Mouse (Mus musculus): ENCODE results near the gene Ube2cbp. TPM values are rescaled to one million over a fixed set of nuclear protein-coding genes. Genes with fewer than 3 reads are reported as not detected.

Ube2cbp gene
- polyA plus RNA-seq, 1 experiment from 2014 or later, result 5.9 TPM

DNA sequence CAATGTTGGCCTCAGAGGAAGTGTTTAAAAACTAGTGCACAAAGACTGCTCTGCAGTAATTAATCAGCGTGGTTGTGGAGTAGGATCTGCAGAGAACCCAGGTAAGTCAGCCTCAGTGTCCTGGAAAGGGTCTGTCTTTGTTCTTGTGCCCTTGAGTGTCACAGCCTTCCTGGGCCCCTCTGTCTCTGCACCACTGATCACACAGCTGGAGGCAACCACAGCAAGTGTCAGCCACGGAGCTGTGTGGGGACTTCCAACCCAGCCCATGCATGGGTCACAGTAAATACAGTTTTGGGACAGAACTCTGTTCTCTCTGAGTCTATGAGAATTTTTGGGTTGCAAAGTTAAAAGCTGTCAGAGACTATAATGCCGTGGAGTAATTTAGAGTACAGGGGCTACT, 137.4 kb downstream of the Ube2cbp start:
- H3K4me1 ChIP-seq (replicated peaks; ENCODE audit: control insufficient read depth, insufficient read depth, low read length), result no peaks in the 10 kb centered on the region
- no peaks in the 10 kb centered on the region for H3K27me3 ChIP-seq (replicated peaks; ENCODE audit: control insufficient read depth, insufficient read depth, low read length)
- no peak for DNase-seq (ENCODE audit: low spot score)
- H3K27ac ChIP-seq (ENCODE audit: low read depth, low read length), result no peak overlapping the region
- WGBS, result 75% methylated on average over 3 of the region's 3 CpGs
- no peaks in the 10 kb centered on the region for H3K9me3 ChIP-seq (ENCODE audit: control insufficient read depth, low read length)
- H3K9ac ChIP-seq (ENCODE audit: low read depth, low read length), result no peak overlapping the region
- H3K36me3 ChIP-seq (ENCODE audit: control insufficient read depth, insufficient read depth, low read length), result no peaks in the 10 kb centered on the region
- no peak overlapping the region for H3K4me3 ChIP-seq (ENCODE audit: low read depth, low read length)
- no peak for ATAC-seq (replicated peaks; ENCODE audit: low FRiP score)
- H3K4me2 ChIP-seq, result no peak overlapping the region

DNA sequence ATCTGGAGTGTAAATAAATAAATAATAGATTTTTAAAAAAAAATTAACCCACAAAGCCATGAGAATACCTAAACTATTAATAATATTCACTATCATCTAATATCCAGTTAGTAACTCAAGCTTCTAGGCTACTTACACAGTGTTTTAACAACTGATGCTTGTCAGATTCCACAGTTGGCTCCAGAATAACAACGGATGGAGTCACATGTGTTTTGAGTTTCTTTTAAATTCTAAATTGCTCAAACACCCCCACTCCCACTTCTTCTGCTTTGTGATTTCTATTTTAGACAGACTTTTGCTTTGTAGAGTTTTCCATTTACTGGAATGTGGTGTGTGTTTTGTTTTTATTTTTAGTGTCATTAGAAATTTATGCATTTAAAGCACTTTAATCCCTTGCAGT, 140.0 kb downstream of the Ube2cbp start:
- WGBS, result 80% methylated on average over 1 of the region's 1 CpGs
- H3K9ac ChIP-seq (ENCODE audit: low read depth, low read length), result no peak overlapping the region
- no peak overlapping the region for H3K4me3 ChIP-seq (ENCODE audit: low read depth, low read length)
- no peak overlapping the region for H3K4me2 ChIP-seq
- H3K27ac ChIP-seq (ENCODE audit: low read depth, low read length), result no peak overlapping the region
- H3K27me3 ChIP-seq (replicated peaks; ENCODE audit: control insufficient read depth, insufficient read depth, low read length), result no peaks in the 10 kb centered on the region
- ATAC-seq (replicated peaks; ENCODE audit: low FRiP score) (no peak), DNase-seq (ENCODE audit: low spot score) (no peak)
- H3K36me3 ChIP-seq (ENCODE audit: control insufficient read depth, insufficient read depth, low read length), result no peaks in the 10 kb centered on the region
- H3K9me3 ChIP-seq (ENCODE audit: control insufficient read depth, low read length), result no peaks in the 10 kb centered on the region
- H3K4me1 ChIP-seq (replicated peaks; ENCODE audit: control insufficient read depth, insufficient read depth, low read length), result no peaks in the 10 kb centered on the region

DNA sequence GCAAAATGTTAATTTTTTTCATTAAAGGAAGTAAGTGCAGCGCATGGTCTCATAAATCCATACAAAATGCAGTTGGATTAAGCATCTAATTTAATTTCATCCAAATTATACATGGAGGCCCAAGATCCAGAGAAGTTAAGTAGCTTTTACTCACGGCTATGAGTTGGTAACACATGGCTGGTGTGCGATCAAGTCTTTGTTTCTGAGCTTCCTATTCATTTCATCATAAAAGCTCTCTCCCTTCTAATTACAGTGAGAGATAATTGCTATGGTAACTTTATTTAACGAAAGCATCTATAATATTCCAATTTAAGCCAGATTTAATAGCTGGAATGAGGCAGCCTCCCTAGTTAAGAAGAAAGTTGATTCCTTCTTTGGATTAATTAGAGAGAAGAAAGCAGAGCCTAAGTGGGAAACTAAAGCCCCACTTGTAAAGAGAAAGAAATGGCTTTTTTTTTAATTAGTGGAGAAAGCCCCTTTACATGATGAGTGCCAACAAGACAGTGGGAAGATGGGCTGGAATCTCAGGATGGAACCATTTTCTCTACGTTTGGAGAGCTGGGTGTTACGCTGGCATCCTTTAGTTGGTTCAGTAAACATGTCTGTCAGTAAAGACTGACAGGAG, 145.1 kb downstream of the Ube2cbp start:
- Histone ChIP-seq H3K36me3 (ENCODE audit: control insufficient read depth, insufficient read depth, low read length) (no peaks in the 10 kb centered on the region), H3K4me2 (no peak overlapping the region), H3K4me3 (ENCODE audit: low read depth, low read length) (no peak overlapping the region), H3K9ac (ENCODE audit: low read depth, low read length) (no peak overlapping the region), H3K27me3 (replicated peaks; ENCODE audit: control insufficient read depth, insufficient read depth, low read length) (no peaks in the 10 kb centered on the region), H3K4me1 (replicated peaks; ENCODE audit: control insufficient read depth, insufficient read depth, low read length) (no peaks in the 10 kb centered on the region), H3K9me3 (ENCODE audit: control insufficient read depth, low read length) (no peaks in the 10 kb centered on the region), H3K27ac (ENCODE audit: low read depth, low read length) (no peak overlapping the region)
- WGBS, result 84% methylated on average over 6 of the region's 6 CpGs
- ATAC-seq (replicated peaks; ENCODE audit: low FRiP score), result no peak
- no peak for DNase-seq (ENCODE audit: low spot score)

DNA sequence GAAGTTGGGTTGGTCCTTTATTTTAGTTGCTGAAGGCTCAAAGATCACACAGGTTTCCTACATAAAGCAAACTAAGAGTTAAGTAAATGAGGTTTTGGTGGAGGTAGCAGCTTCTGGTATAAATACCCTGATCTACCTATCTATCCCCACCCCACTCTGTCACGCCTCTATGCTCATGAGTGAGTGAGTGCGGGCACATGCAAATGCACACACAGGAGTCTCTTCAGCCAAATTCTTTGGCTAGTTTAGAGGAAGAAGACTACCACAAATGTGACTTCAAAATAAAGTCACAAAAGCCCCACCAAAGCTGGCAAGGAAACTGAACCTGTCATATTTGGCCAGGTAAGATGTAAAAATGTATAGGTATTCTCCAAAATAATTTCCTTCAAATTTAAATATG, 149.1 kb downstream of the Ube2cbp start:
- 86% methylated on average over 2 of the region's 2 CpGs for WGBS

DNA sequence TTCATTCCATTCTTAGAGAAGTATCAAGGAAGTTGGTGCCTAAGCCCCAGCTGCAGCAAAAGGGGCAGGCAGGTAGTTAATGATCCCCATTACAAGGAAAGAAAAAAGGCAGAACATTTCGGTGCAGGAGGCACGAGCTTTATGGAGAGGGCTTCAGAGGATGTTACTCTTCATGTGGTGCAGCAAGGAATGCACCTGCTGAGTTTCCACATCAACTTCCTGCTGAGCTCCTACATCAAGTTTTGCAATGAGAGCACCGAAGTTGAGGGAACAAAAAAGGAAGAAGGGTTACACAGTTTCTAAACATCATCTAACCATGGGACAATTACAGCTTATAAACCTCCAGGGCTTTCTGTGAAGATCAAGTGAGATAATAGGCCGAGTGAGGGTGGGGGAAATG, 156.1 kb downstream of the Ube2cbp start:
- no peak overlapping the region for H3K4me3 ChIP-seq (ENCODE audit: low read depth, low read length)
- no peaks in the 10 kb centered on the region for H3K27me3 ChIP-seq (replicated peaks; ENCODE audit: control insufficient read depth, insufficient read depth, low read length)
- no peak overlapping the region for H3K27ac ChIP-seq (ENCODE audit: low read depth, low read length)
- 64% methylated on average over 4 of the region's 4 CpGs for WGBS
- ATAC-seq (replicated peaks; ENCODE audit: low FRiP score) (no peak), DNase-seq (ENCODE audit: low spot score) (no peak)
- H3K36me3 ChIP-seq (ENCODE audit: control insufficient read depth, insufficient read depth, low read length), result no peaks in the 10 kb centered on the region
- no peak overlapping the region for H3K4me2 ChIP-seq
- H3K9me3 ChIP-seq (ENCODE audit: control insufficient read depth, low read length), result no peaks in the 10 kb centered on the region
- H3K9ac ChIP-seq (ENCODE audit: low read depth, low read length), result no peak overlapping the region
- H3K4me1 ChIP-seq (replicated peaks; ENCODE audit: control insufficient read depth, insufficient read depth, low read length), result no peaks in the 10 kb centered on the region

More for the DNA sequence above, 149.1 kb downstream of the Ube2cbp start:
- H3K36me3 ChIP-seq (ENCODE audit: control insufficient read depth, insufficient read depth, low read length), result no peaks in the 10 kb centered on the region
- H3K4me1 ChIP-seq (replicated peaks; ENCODE audit: control insufficient read depth, insufficient read depth, low read length), result no peaks in the 10 kb centered on the region
- no peak overlapping the region for H3K27ac ChIP-seq (ENCODE audit: low read depth, low read length)
- DNase-seq (ENCODE audit: low spot score), result no peak
- ATAC-seq (replicated peaks; ENCODE audit: low FRiP score), result no peak
- no peak overlapping the region for H3K4me2 ChIP-seq
- no peaks in the 10 kb centered on the region for H3K9me3 ChIP-seq (ENCODE audit: control insufficient read depth, low read length)
- H3K9ac ChIP-seq (ENCODE audit: low read depth, low read length), result no peak overlapping the region
- H3K4me3 ChIP-seq (ENCODE audit: low read depth, low read length), result no peak overlapping the region
- H3K27me3 ChIP-seq (replicated peaks; ENCODE audit: control insufficient read depth, insufficient read depth, low read length), result no peaks in the 10 kb centered on the region

DNA sequence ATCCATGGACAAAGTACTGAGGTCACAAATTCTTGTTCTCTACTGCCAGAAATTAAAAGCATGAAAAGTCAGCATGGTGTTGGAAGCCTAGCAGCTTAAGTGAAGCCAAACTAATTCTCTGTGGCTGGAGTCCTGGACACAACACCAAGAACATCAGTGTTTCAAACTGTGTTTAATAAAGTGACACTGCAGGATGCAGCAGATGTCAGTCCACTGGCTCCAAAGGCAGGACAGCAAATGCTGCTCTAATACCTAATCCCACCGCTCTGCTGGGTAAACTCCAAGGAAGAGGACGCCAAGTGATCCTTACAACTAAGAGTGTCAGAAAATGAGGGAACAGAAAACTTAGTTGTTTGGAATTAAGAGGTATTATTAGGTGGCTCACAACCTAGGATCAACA, 158.2 kb downstream of the Ube2cbp start:
- H3K4me1 ChIP-seq (replicated peaks; ENCODE audit: control insufficient read depth, insufficient read depth, low read length), result no peaks in the 10 kb centered on the region
- no peaks in the 10 kb centered on the region for H3K36me3 ChIP-seq (ENCODE audit: control insufficient read depth, insufficient read depth, low read length)
- DNase-seq (ENCODE audit: low spot score) (no peak), ATAC-seq (replicated peaks; ENCODE audit: low FRiP score) (no peak)
- no peak overlapping the region for H3K4me3 ChIP-seq (ENCODE audit: low read depth, low read length)
- H3K27ac ChIP-seq (ENCODE audit: low read depth, low read length), result no peak overlapping the region
- H3K9ac ChIP-seq (ENCODE audit: low read depth, low read length), result no peak overlapping the region
- no peaks in the 10 kb centered on the region for H3K9me3 ChIP-seq (ENCODE audit: control insufficient read depth, low read length)
- WGBS, result 85% methylated on average over 2 of the region's 2 CpGs
- no peak overlapping the region for H3K4me2 ChIP-seq
- H3K27me3 ChIP-seq (replicated peaks; ENCODE audit: control insufficient read depth, insufficient read depth, low read length), result no peaks in the 10 kb centered on the region

DNA sequence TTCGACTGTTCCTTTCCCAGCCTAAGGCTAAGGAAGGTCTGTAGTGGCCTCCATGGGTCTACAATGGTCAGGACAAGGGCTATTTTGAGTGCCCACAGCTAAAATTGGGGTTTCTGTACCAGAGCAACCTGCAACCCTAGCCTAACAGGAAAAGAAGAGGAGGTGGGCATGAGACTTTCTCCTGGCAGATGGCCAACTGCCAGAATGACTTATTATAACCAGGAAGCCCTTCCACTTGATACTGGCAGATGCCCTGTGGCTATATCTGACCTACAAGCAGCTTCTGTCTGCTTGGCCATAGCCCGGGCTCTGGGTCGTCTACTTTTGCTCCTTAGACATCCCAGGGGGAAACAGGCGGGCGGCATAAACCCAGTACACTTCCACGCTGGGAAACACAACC, 163.3 kb downstream of the Ube2cbp start:
- no peak overlapping the region for H3K4me2 ChIP-seq
- WGBS, result 68% methylated on average over 6 of the region's 6 CpGs
- H3K4me3 ChIP-seq (ENCODE audit: low read depth, low read length), result no peak overlapping the region
- H3K9ac ChIP-seq (ENCODE audit: low read depth, low read length), result no peak overlapping the region
- no peaks in the 10 kb centered on the region for H3K9me3 ChIP-seq (ENCODE audit: control insufficient read depth, low read length)
- no peak overlapping the region for H3K27ac ChIP-seq (ENCODE audit: low read depth, low read length)
- no peak for DNase-seq (ENCODE audit: low spot score)
- no peaks in the 10 kb centered on the region for H3K36me3 ChIP-seq (ENCODE audit: control insufficient read depth, insufficient read depth, low read length)
- no peaks in the 10 kb centered on the region for H3K27me3 ChIP-seq (replicated peaks; ENCODE audit: control insufficient read depth, insufficient read depth, low read length)
- no peak for ATAC-seq (replicated peaks; ENCODE audit: low FRiP score)
- no peaks in the 10 kb centered on the region for H3K4me1 ChIP-seq (replicated peaks; ENCODE audit: control insufficient read depth, insufficient read depth, low read length)

DNA sequence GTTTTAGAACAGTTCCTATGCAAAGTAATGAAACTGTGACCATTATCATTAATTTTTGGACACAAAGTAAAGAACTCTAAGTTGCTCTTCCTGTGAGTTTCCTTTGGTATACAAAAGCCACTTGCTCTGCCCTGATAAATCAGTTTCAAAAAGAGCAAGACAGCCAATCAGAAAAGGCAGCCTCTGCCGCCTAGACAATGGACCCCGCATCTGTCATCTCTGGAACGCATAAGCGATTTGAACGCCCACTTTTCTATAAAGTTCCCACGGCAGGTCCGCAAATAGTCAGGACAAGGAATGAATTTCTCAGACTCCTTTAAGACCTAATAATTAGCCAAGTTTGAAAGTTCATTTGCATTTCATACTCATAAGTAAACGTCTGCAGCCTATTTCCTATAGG, 166.2 kb downstream of the Ube2cbp start:
- DNase-seq (ENCODE audit: low spot score), result no peak
- Histone ChIP-seq H3K4me1 (replicated peaks; ENCODE audit: control insufficient read depth, insufficient read depth, low read length) (no peaks in the 10 kb centered on the region), H3K9ac (ENCODE audit: low read depth, low read length) (no peak overlapping the region), H3K27ac (ENCODE audit: low read depth, low read length) (no peak overlapping the region), H3K27me3 (replicated peaks; ENCODE audit: control insufficient read depth, insufficient read depth, low read length) (no peaks in the 10 kb centered on the region), H3K9me3 (ENCODE audit: control insufficient read depth, low read length) (no peaks in the 10 kb centered on the region), H3K36me3 (ENCODE audit: control insufficient read depth, insufficient read depth, low read length) (no peaks in the 10 kb centered on the region), H3K4me3 (ENCODE audit: low read depth, low read length) (no peak overlapping the region), H3K4me2 (no peak overlapping the region)
- WGBS, result 85% methylated on average over 8 of the region's 8 CpGs
- ATAC-seq (replicated peaks; ENCODE audit: low FRiP score), result no peak

DNA sequence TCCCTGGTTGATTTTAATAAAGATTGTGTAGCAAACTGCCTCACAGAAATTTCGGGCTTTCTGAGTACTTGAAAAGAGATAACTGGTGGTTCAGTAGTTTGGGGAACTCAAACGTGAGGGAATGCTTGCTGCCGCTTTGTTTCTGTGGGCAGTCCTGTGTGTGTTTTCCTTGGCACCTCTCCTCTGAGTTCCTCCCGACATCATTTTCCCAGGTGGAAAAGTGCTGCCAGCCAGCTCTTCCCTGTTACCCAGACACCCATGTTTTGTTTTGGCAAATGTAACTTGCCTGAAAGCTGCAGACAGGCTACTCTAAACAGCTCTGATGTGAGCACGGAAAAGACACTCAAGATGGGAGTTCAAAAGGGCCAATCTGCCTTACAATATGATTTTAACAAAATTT, 166.6 kb downstream of the Ube2cbp start:
- Histone ChIP-seq H3K27me3 (replicated peaks; ENCODE audit: control insufficient read depth, insufficient read depth, low read length) (no peaks in the 10 kb centered on the region), H3K4me3 (ENCODE audit: low read depth, low read length) (no peak overlapping the region), H3K4me1 (replicated peaks; ENCODE audit: control insufficient read depth, insufficient read depth, low read length) (no peaks in the 10 kb centered on the region), H3K9me3 (ENCODE audit: control insufficient read depth, low read length) (no peaks in the 10 kb centered on the region), H3K9ac (ENCODE audit: low read depth, low read length) (no peak overlapping the region), H3K27ac (ENCODE audit: low read depth, low read length) (no peak overlapping the region), H3K4me2 (no peak overlapping the region), H3K36me3 (ENCODE audit: control insufficient read depth, insufficient read depth, low read length) (no peaks in the 10 kb centered on the region)
- DNase-seq (ENCODE audit: low spot score) (no peak), ATAC-seq (replicated peaks; ENCODE audit: low FRiP score) (no peak)
- WGBS, result 54% methylated on average over 5 of the region's 5 CpGs

Data from liver, embryonic 11.5 days (tissue).